Mouse (Mus musculus) C2C12 (cell line): ENCODE results near the gene Trim72. TPM values are rescaled to one million over a fixed set of nuclear protein-coding genes. Genes with fewer than 3 reads are reported as not detected.

Experiments
- H3K27me3 ChIP-seq: one replicate; pipeline ENCODE4 v1.6.1; 2011; ENCODE audit not compliant: control insufficient read depth, insufficient read depth, insufficient read length
- H3K36me3 ChIP-seq: one replicate; pipeline ENCODE4 v1.6.1; 2011; ENCODE audit not compliant: control insufficient read depth, insufficient read depth
- H3K4me3 ChIP-seq: one replicate; pipeline ENCODE4 v1.5.1; 2011; ENCODE audit warnings: mild to moderate bottlenecking, control low read depth; ENCODE audit not compliant: poor library complexity, insufficient read depth, severe bottlenecking
- H3K79me2 ChIP-seq: one replicate; pipeline ENCODE4 v1.6.1; 2011; ENCODE audit not compliant: control insufficient read depth, insufficient read depth
- H3K79me3 ChIP-seq: one replicate; pipeline ENCODE4 v1.6.1; 2011; ENCODE audit warnings: low read depth, control low read depth
- H3ac ChIP-seq: one replicate; pipeline ENCODE3; 2011; ENCODE audit warnings: low read depth; ENCODE audit not compliant: control insufficient read depth, insufficient read length
- CEBPB ChIP-seq: IDR thresholded peaks from one replicate; pipeline ENCODE4 v1.6.1; 2011; ENCODE audit warnings: low read depth, mild to moderate bottlenecking, control low read depth, moderate library complexity
- CTCF ChIP-seq: IDR thresholded peaks from one replicate; pipeline ENCODE4 v1.5.1; 2011; ENCODE audit not compliant: control insufficient read depth, insufficient read depth, insufficient read length
- FOSL1 ChIP-seq: IDR thresholded peaks from one replicate; pipeline ENCODE4 v1.8.0; 2011; ENCODE audit warnings: mild to moderate bottlenecking, low read length; ENCODE audit not compliant: poor library complexity, insufficient read depth, severe bottlenecking
- MAX ChIP-seq: IDR thresholded peaks from one replicate; pipeline ENCODE4 v1.6.1; 2011; ENCODE audit warnings: mild to moderate bottlenecking, control low read depth
- MYOD1 ChIP-seq: IDR thresholded peaks from one replicate; pipeline ENCODE4 v1.6.1; 2011; ENCODE audit warnings: low read depth; ENCODE audit not compliant: control insufficient read depth, insufficient read length
- MYOG ChIP-seq: IDR thresholded peaks from one replicate; pipeline ENCODE4 v1.6.1; 2011; ENCODE audit not compliant: control insufficient read depth, insufficient read length; ENCODE audit errors: extremely low read depth
- USF1 ChIP-seq: IDR thresholded peaks from one replicate; pipeline ENCODE4 v1.6.1; 2011; ENCODE audit warnings: low read depth, mild to moderate bottlenecking, control low read depth, moderate library complexity
- polyA plus RNA-seq: library from polyadenylated mRNA; unstranded; fragments of >200 nt; fragmentation: generic; extraction: Trizol; gene quantifications from one replicate; pipeline ENCODE4 v1.2.1, GENCODE M21; 2012; ENCODE audit warnings: missing spikeins

Gene Trim72
- polyA plus RNA-seq, 1 experiment = 0.83 TPM

GRCm38 (mm10) chr7:127974413-127974930 lies 29.3 kb upstream of the Trim72 start:
- Histone ChIP-seq H3K4me3 (no peak overlapping the region), H3K36me3 (peaks cover 99% of the 10 kb centered on the region), H3K27me3 (no peaks in the 10 kb centered on the region), H3ac (no peak overlapping the region), H3K79me3 (peaks cover 75% of the 10 kb centered on the region), H3K79me2 (peaks cover 99% of the 10 kb centered on the region)
- no peak for TF ChIP-seq MAX
- no peak for TF ChIP-seq CTCF
- no peak for TF ChIP-seq FOSL1
- no peak for TF ChIP-seq MYOG
- TF ChIP-seq CEBPB = no peak
- no peak for TF ChIP-seq MYOD1
- no peak for TF ChIP-seq USF1

- TF ChIP-seq MAX = no peak
- H3K79me2 ChIP-seq = peaks cover 71% of the 10 kb centered on the region
- no peak overlapping the region for H3K4me3 ChIP-seq
- peaks cover 34% of the 10 kb centered on the region for H3K79me3 ChIP-seq
- H3K36me3 ChIP-seq = peaks cover 97% of the 10 kb centered on the region
- no peaks in the 10 kb centered on the region for H3K27me3 ChIP-seq
- H3ac ChIP-seq = no peak overlapping the region
Observed at GRCm38 (mm10) chr7:127978856-127979255, 24.9 kb upstream of the Trim72 start.

- H3K4me3 ChIP-seq = no peak overlapping the region
- H3ac ChIP-seq = no peak overlapping the region
- peaks cover 17% of the 10 kb centered on the region for H3K79me3 ChIP-seq
- TF ChIP-seq MYOG (no peak), CEBPB (no peak), MAX (no peak), FOSL1 (no peak), MYOD1 (no peak), CTCF (no peak), USF1 (no peak)
- peaks cover 97% of the 10 kb centered on the region for H3K36me3 ChIP-seq
- no peaks in the 10 kb centered on the region for H3K27me3 ChIP-seq
- peaks cover 65% of the 10 kb centered on the region for H3K79me2 ChIP-seq
Observed at GRCm38 (mm10) chr7:127980606-127981005, 23.1 kb upstream of the Trim72 start.

DNA sequence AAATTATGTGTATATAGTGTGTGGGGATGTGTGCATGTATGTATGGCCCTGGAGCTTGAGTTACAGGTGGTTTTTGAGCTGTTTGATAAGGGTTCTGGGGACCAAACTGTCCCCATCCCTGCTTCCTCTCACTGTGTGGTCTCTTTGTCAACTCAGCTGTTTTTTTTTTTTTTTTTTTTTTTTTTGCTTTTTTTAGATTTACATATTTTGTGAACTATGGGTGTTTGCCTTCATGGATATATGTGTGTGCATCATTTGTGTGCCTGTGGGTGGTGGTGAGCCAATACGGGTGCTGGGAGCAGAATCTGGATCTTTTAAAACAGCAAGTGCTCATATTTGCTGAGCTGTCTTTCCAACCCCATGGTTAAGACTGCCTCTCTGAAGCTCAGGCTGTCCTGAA lies 14.8 kb upstream of the Trim72 start:
- H3K36me3 ChIP-seq = peaks cover 76% of the 10 kb centered on the region
- no peak overlapping the region for H3ac ChIP-seq
- no peak overlapping the region for H3K4me3 ChIP-seq
- TF ChIP-seq CTCF (no peak), USF1 (no peak), CEBPB (no peak), MYOD1 (no peak), FOSL1 (no peak), MAX (no peak), MYOG (no peak)
- H3K79me3 ChIP-seq = no peaks in the 10 kb centered on the region
- no peaks in the 10 kb centered on the region for H3K27me3 ChIP-seq
- peaks cover 16% of the 10 kb centered on the region for H3K79me2 ChIP-seq

GRCm38 (mm10) chr7:127991643-127992487 lies 11.9 kb upstream of the Trim72 start:
- Histone ChIP-seq H3ac (no peak overlapping the region), H3K79me2 (no peaks in the 10 kb centered on the region), H3K79me3 (no peaks in the 10 kb centered on the region), H3K27me3 (no peaks in the 10 kb centered on the region), H3K4me3 (no peak overlapping the region), H3K36me3 (peaks cover 47% of the 10 kb centered on the region)
- TF ChIP-seq CEBPB = no peak
- TF ChIP-seq CTCF = peak; percentile 23
- TF ChIP-seq MAX = no peak
